In the genomic region with DNA sequence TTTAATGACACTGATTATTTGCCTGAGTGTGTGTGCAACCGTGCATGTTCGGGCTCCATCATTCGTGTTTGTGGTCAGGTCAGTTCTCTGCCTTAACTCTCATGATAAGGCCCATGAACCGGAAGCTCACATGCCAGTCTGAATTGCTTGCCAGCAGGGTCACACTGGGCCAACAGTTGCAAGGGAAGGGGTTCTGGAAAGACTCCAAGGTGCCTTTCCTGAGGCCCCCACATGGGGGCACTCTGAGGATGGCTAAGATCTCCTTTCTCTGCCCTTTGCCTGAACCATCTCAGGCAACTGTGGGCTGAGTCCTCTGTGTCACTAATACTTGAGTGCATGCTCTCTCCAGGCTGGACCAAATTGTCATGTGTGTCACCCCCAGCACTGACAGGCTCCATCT, we compare ENCODE assay signal across 9 mouse cellular contexts. TPM values are rescaled to one million over a fixed set of nuclear protein-coding genes. Genes with fewer than 3 reads are reported as not detected.
DNase-seq lines count a peak whose midpoint lies in the region; ATAC-seq and TF ChIP-seq lines count a peak whose summit lies in the region.
"Had no signal": no experiment of that assay in that cellular context is flagged by ENCODE, and none has a peak within 500 bp of the region (broad histone marks: within the 10 kb centered on the region; RNA-seq: fewer than 3 reads in every experiment).

No protein-coding gene starts in this region.

- TF ChIP-seq CTCF in cortical plate, adult 2 months (IDR thresholded peaks at IDR 0.05; ENCODE audit: extremely low read depth, insufficient read depth, low read length): peak; percentile 36

- no peak overlapping the region for H3K27ac ChIP-seq in neural tube, embryonic 15.5 days (replicated peaks)
- no peak overlapping the region for H3K27ac ChIP-seq in cortical plate, adult 2 months (ENCODE audit: insufficient read depth, low read length)

- no peak overlapping the region for H3K4me3 ChIP-seq in neural tube, embryonic 15.5 days (replicated peaks)
- H3K4me3 ChIP-seq in cortical plate, adult 2 months (ENCODE audit: insufficient read depth, low read length): no peak overlapping the region
- H3K4me3 ChIP-seq: erythroblast, embryonic 14.5 days had no signal

- no peak overlapping the region for H3K9ac ChIP-seq in neural tube, embryonic 15.5 days (replicated peaks)

- no peaks in the 10 kb centered on the region for H3K27me3 ChIP-seq in neural tube, embryonic 15.5 days (replicated peaks)

- peak; percentile 35 for DNase-seq in neural tube, embryonic 10.5 days (ENCODE audit: extremely low spot score, low spot score)
- DNase-seq in R1 (ENCODE audit: low read depth, low spot score): peak; percentile 63
- peak; percentile 77 to 84 for DNase-seq in heart, postnatal 10 days
- DNase-seq in left cerebral cortex, postnatal 4 days: peak; percentile 82
- peak; percentile 30 to 65 for DNase-seq in natural killer cell, adult 2 months (ENCODE audit: low spot score in 2 of 2)

- 52% methylated on average over 4 of the region's 4 CpGs for WGBS in neural tube, embryonic 15.5 days

- H3K36me3 ChIP-seq in neural tube, embryonic 15.5 days: no peaks in the 10 kb centered on the region

- TF ChIP-seq POLR2A in cortical plate, adult 2 months (IDR thresholded peaks at IDR 0.05; ENCODE audit: extremely low read depth, insufficient read depth, low read length): no peak

- intact Hi-C loops in heart, postnatal 10 days (cut with DNase I): no loop called here
- intact Hi-C loops in left cerebral cortex, postnatal 4 days (cut with DNase I): no loop called here

- H3K9me3 ChIP-seq in neural tube, embryonic 15.5 days (replicated peaks): no peaks in the 10 kb centered on the region

- H3K4me1 ChIP-seq in neural tube, embryonic 15.5 days: peaks cover 47% of the 10 kb centered on the region
- peaks cover 9% of the 10 kb centered on the region for H3K4me1 ChIP-seq in cortical plate, adult 2 months (ENCODE audit: control insufficient read depth, insufficient read depth, low read length)

- H3K4me2 ChIP-seq in neural tube, embryonic 15.5 days: no peak overlapping the region

- ATAC-seq in neural tube, embryonic 15.5 days (ENCODE audit: low FRiP score): no peak
- ATAC-seq in erythroblast, adult 5-6 weeks (replicated peaks; ENCODE audit: low FRiP score, poor library complexity, severe bottlenecking): no peak

RNA-seq across cellular contexts. Expression of a gene that starts 11.3 kb away (rescaled TPM):
- polyA plus RNA-seq in neural tube, embryonic 15.5 days (2015; fragmentation: Nextera tagmentation; extraction: Ambion mirVana): 59.1 and 65.2 TPM in 2 replicates
- 43.5 and 45.0 TPM in 2 replicates for polyA plus RNA-seq in cortical plate, adult 2 months (2012; rRNA removed)
- 10 to 100 TPM; 42.4 to 44.9 TPM for total RNA-seq in heart, postnatal 10 days (2021)
- total RNA-seq in left cerebral cortex, postnatal 4 days (2021): 100 to 1,000 TPM; 111 to 112 TPM
- total RNA-seq in erythroblast, adult 5-6 weeks (2015; ENCODE audit: low replicate concordance): 1.7 and 5.0 TPM in 2 replicates
- 2.9 and 3.5 TPM in 2 replicates for total RNA-seq in erythroblast, adult 5-6 weeks (2017; ENCODE audit: low replicate concordance)

RNA-seq across cellular contexts. Expression of a gene that starts 34.1 kb away (rescaled TPM):
- polyA plus RNA-seq in neural tube, embryonic 15.5 days (2015; fragmentation: Nextera tagmentation; extraction: Ambion mirVana): 13.8 and 59.4 TPM in 2 replicates
- 1.1 and 1.8 TPM in 2 replicates for polyA plus RNA-seq in cortical plate, adult 2 months (2012; rRNA removed)
- total RNA-seq in heart, postnatal 10 days (2021): 10 to 100 TPM; 21.6 to 23.3 TPM
- 10 to 100 TPM; 12.3 to 16.2 TPM for total RNA-seq in left cerebral cortex, postnatal 4 days (2021)
- 34.4 and 53.7 TPM in 2 replicates for total RNA-seq in erythroblast, adult 5-6 weeks (2015; ENCODE audit: low replicate concordance)
- total RNA-seq in erythroblast, adult 5-6 weeks (2017; ENCODE audit: low replicate concordance): 66.2 and 103 TPM in 2 replicates

RNA-seq across cellular contexts. Expression of a gene that starts 37.1 kb away (rescaled TPM):
- 0.34 TPM in 1 of 2 replicates, not detected in the other for polyA plus RNA-seq in neural tube, embryonic 15.5 days (2015; fragmentation: Nextera tagmentation; extraction: Ambion mirVana)
- polyA plus RNA-seq in cortical plate, adult 2 months (2012; rRNA removed): not detected in 2 replicates
- total RNA-seq in heart, postnatal 10 days (2021): not detected
- total RNA-seq in left cerebral cortex, postnatal 4 days (2021): not detected
- total RNA-seq in erythroblast, adult 5-6 weeks (2015; ENCODE audit: low replicate concordance): not detected in 2 replicates
- total RNA-seq in erythroblast, adult 5-6 weeks (2017; ENCODE audit: low replicate concordance): not detected in 2 replicates
- polyA plus RNA-seq: erythroblast, embryonic 14.5 days had no signal

RNA-seq across cellular contexts. Expression of a gene that starts 44.5 kb away (rescaled TPM):
- polyA plus RNA-seq in neural tube, embryonic 15.5 days (2015; fragmentation: Nextera tagmentation; extraction: Ambion mirVana): 13.2 and 28.7 TPM in 2 replicates
- polyA plus RNA-seq in cortical plate, adult 2 months (2012; rRNA removed): 8.4 and 10.1 TPM in 2 replicates
- total RNA-seq in heart, postnatal 10 days (2021): 10 to 100 TPM; 67.0 to 81.9 TPM
- 1 to 10 TPM; 4.5 to 6.1 TPM for total RNA-seq in left cerebral cortex, postnatal 4 days (2021)
- total RNA-seq in erythroblast, adult 5-6 weeks (2015; ENCODE audit: low replicate concordance): 3.1 and 4.0 TPM in 2 replicates
- 5.4 and 5.9 TPM in 2 replicates for total RNA-seq in erythroblast, adult 5-6 weeks (2017; ENCODE audit: low replicate concordance)

Comparison
In these comparisons a context has a peak if more than half of its experiments do, and no peak if none do; other contexts are left out.
1. RNA of a gene that starts 11.3 kb away (total RNA-seq): 111 to 112 TPM in left cerebral cortex, postnatal 4 days and 42.4 to 44.9 TPM in heart, postnatal 10 days; 1.7 to 5.0 TPM in erythroblast, adult 5-6 weeks; every median in the first group is over 4 times any median in the second.
2. Peak in every context shown above with its lines, with median percentiles within 50 percentile points of each other: DNase-seq.